Mouse (Mus musculus) heart, embryonic 14.5 days (tissue): ENCODE data around the gene Atg7. TPM values are rescaled to one million over a fixed set of nuclear protein-coding genes. Genes with fewer than 3 reads are reported as not detected.

Experiments used
- ATAC-seq: fragments of 200-750 bp; cut with Nextera tagmentation; 2 replicates; pipeline ENCODE4 v1.8.0; 2017; ENCODE audit warnings: low read depth, moderate TSS enrichment; ENCODE audit not compliant: insufficient number of reproducible peaks, insufficient read depth, low FRiP score
- H3K27ac ChIP-seq, 2 experiments: fragments of 200-500 bp in 1 of 2; fragments of 300-500 bp in 1 of 2; sonication (generic) in 1 of 2; replicated peaks in 1 of 2; 2 replicates each; pipeline ENCODE4 v1.5.1; 2012 to 2014; ENCODE audit warnings: low read depth in 2 of 2, low read length in 2 of 2, control low read depth in 1 of 2, mild to moderate bottlenecking in 1 of 2, mixed read lengths in 1 of 2; ENCODE audit not compliant: control insufficient read depth in 1 of 2, insufficient read depth in 1 of 2
- H3K27me3 ChIP-seq: fragments of 300-500 bp; sonication (generic); 2 replicates; pipeline ENCODE4 v1.6.1; 2014; ENCODE audit warnings: mild to moderate bottlenecking, low read length, control low read depth; ENCODE audit not compliant: control insufficient read depth, insufficient read depth
- H3K36me3 ChIP-seq: fragments of 300-500 bp; sonication (generic); 2 replicates; pipeline ENCODE4 v1.6.1; 2014; ENCODE audit warnings: mild to moderate bottlenecking, control low read depth, low read length, mixed read lengths; ENCODE audit not compliant: control insufficient read depth, insufficient read depth
- H3K4me1 ChIP-seq, 2 experiments: fragments of 200-500 bp in 1 of 2; fragments of 300-500 bp in 1 of 2; sonication (generic) in 1 of 2; 2 replicates each; pipeline ENCODE4 v1.6.1; 2012 to 2014; ENCODE audit warnings: low read length in 2 of 2, control low read depth in 1 of 2, mixed read lengths in 1 of 2; ENCODE audit not compliant: control insufficient read depth in 2 of 2, insufficient read depth in 2 of 2
- H3K4me2 ChIP-seq: fragments of 300-500 bp; sonication (generic); 2 replicates; pipeline ENCODE4 v1.6.1; 2014; ENCODE audit warnings: mild to moderate bottlenecking, low read length
- H3K4me3 ChIP-seq, 2 experiments: fragments of 200-500 bp in 1 of 2; fragments of 300-500 bp in 1 of 2; sonication (generic) in 1 of 2; 2 replicates each; pipeline ENCODE4 v1.5.1; 2012 to 2014; ENCODE audit warnings: low read length in 2 of 2, mild to moderate bottlenecking in 2 of 2, control low read depth in 1 of 2, low read depth in 1 of 2, moderate library complexity in 1 of 2; ENCODE audit not compliant: control insufficient read depth in 1 of 2, insufficient read depth in 1 of 2
- H3K9ac ChIP-seq: fragments of 300-500 bp; sonication (generic); 2 replicates; pipeline ENCODE4 v1.6.1; 2014; ENCODE audit warnings: mild to moderate bottlenecking, low read length
- H3K9me3 ChIP-seq: fragments of 300-500 bp; sonication (generic); 2 replicates; pipeline ENCODE4 v1.6.1; 2016; ENCODE audit warnings: low read length, control low read depth; ENCODE audit not compliant: control insufficient read depth
- WGBS: fragments of 180-500 bp; shearing (Covaris S2); extraction: QIAGEN DNeasy Blood & Tissue Kit; methylation state at CpG from one replicate; pipeline ENCODE4 v1.1.7; 2014; 5-methylcytosine and 5-hydroxymethylcytosine counted together
- polyA plus RNA-seq: library from polyadenylated mRNA; unstranded; fragments of >200 nt; fragmentation: Nextera tagmentation; extraction: Ambion mirVana; gene quantifications from 2 replicates; pipeline ENCODE4 v1.2.1, GENCODE M21; 2014

The Atg7 gene
- polyA plus RNA-seq, 1 experiment from 2014 or later = 18.1 TPM

DNA sequence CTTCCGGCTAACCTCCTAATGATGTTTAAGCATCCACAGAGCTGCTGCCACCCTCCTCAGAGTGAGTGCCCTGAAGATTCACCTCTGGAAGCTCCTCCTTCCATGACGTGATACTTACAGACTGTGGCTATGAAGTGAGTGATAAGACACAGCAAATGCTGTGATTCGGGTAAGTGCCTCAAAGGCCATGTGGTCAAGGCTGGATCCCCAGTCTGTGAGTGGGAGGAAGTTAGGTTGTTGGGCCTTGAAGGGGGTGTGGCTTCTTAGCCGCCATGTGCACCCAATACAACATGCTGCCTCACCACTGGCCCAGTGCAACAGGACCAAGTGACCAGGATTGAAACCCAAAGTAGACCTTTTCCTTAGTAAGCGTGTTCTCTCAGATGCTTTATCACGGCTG is 261.3 kb downstream of the Atg7 start:
- no peak overlapping the region for H3K9ac ChIP-seq
- H3K36me3 ChIP-seq = peaks cover 15% of the 10 kb centered on the region; the same call in 1 of the 2 replicates
- no peak overlapping the region for H3K4me3 ChIP-seq
- WGBS = 55% methylated on average over 6 of the region's 6 CpGs
- no peak for ATAC-seq
- H3K4me2 ChIP-seq = no peak overlapping the region
- no peak overlapping the region for H3K27ac ChIP-seq
- no peaks in the 10 kb centered on the region for H3K27me3 ChIP-seq
- H3K9me3 ChIP-seq = no peaks in the 10 kb centered on the region
- peaks cover 45 to 98% of the 10 kb centered on the region in 2 experiments for H3K4me1 ChIP-seq

DNA sequence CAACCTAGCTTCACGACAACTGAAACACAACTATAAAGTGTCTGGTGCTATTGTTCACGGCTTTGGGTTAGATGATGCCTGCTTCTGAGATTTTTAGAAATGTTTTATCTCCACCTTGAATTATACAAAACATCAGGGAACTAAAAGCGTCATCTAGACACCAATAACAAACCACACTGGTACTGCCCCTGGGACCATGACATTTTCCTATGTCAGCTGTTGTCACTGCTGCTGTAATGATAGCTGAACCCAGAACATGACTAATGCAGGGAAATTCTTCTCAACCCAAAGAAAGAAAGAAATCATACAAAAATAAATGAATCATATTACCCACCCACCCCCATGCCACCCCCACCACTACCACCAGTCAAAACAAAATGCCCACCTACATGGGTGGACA is 261.9 kb downstream of the Atg7 start:
- H3K9me3 ChIP-seq = no peaks in the 10 kb centered on the region
- peaks cover 39 to 93% of the 10 kb centered on the region in 2 experiments for H3K4me1 ChIP-seq
- no peak overlapping the region for H3K4me3 ChIP-seq
- H3K36me3 ChIP-seq = peaks cover 10% of the 10 kb centered on the region; the same call in 1 of the 2 replicates
- ATAC-seq = no peak
- no peak overlapping the region for H3K9ac ChIP-seq
- WGBS = 85% methylated on average over 3 of the region's 3 CpGs
- no peaks in the 10 kb centered on the region for H3K27me3 ChIP-seq
- H3K4me2 ChIP-seq = no peak overlapping the region
- no peak overlapping the region for H3K27ac ChIP-seq

DNA sequence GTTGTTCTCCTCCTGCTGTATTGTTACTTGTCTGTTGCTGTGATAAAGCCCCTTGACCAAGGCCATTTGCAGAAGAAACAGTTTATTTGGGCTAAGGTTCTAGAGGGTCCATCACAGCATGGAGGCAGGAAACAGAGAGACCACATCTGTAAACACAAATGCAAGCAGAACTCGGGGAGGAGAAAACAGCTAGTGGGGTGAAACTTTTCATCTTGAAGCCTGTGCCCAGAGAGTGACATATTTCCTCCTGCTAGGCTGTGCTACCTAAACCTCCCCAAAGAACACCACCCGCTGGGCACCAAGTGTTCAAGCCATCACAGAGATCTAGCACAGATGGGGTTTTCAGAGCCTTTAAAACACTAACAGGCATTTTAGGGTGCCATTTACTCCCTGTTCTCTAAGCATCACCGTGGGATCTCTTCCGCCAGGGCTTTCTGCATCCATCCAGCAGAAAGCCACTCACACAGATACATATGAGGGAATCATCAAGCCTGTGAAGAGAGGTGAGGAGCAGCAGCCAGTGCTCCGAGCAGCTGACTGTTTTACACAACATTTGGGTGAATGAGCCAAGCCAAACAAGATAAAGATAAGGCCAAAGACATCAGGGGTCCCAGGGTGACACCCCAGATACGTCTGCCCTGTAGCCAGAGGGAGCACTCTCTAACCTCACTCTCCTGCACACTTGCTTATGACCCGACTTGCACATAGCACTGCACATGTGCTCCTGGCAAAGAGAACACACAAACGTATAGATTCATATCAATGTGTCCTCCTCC is 262.5 kb downstream of the Atg7 start:
- Histone ChIP-seq H3K4me2 (no peak overlapping the region), H3K36me3 (peaks cover 6% of the 10 kb centered on the region; the same call in 1 of the 2 replicates), H3K4me1 (peaks cover 33 to 86% of the 10 kb centered on the region in 2 experiments), H3K9ac (no peak overlapping the region), H3K9me3 (no peaks in the 10 kb centered on the region), H3K4me3 (no peak overlapping the region), H3K27me3 (no peaks in the 10 kb centered on the region), H3K27ac (no peak overlapping the region)
- WGBS = 55% methylated on average over 8 of the region's 8 CpGs
- no peak for ATAC-seq

DNA sequence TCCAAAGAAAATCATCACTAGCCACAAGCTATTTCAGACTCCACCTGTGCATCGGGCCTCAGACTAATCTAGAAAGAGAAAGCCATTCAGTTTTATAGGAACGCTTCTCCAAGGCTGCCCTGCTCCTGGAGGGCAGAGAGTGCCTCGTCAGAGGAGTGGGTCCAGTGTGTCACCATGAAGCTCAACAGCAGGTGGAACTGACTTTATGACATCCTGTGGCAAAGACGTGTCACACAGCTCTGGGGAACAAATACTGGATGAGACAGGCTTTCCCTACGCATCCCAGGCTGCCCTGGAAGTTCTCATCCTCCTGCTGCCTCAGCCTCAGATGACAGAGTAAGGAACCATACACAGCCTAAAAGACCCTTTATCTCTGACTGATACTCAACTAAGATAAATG is 263.3 kb downstream of the Atg7 start:
- H3K4me1 ChIP-seq = peaks cover 31 to 79% of the 10 kb centered on the region in 2 experiments
- H3K4me2 ChIP-seq = no peak overlapping the region
- H3K9me3 ChIP-seq = no peaks in the 10 kb centered on the region
- no peak for ATAC-seq
- H3K27ac ChIP-seq = no peak overlapping the region
- H3K4me3 ChIP-seq = no peak overlapping the region
- H3K36me3 ChIP-seq = peaks cover 5% of the 10 kb centered on the region; the same call in 1 of the 2 replicates
- H3K9ac ChIP-seq = no peak overlapping the region
- 56% methylated on average over 5 of the region's 5 CpGs for WGBS
- H3K27me3 ChIP-seq = no peaks in the 10 kb centered on the region

DNA sequence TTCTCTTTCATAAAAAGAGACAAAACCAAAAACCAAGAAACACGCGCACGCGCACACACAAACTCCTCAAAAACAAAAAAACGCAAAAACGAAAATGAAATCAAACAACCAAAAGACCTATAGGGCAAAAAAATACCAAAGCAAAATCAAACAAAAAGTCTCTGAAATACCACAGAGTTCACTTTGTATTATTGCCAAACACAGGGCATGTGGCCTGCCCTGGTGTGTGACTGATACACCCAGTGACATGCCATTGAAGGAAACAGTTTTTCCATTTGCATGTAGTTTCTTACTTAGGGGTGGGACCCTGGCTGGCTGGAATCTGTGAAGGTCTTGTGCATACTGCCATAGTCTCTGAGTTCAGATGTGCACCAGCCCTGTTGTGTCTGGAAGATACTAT is 264.6 kb downstream of the Atg7 start:
- no peaks in the 10 kb centered on the region for H3K9me3 ChIP-seq
- no peak for ATAC-seq
- no peak overlapping the region for H3K9ac ChIP-seq
- H3K36me3 ChIP-seq = peaks cover 5% of the 10 kb centered on the region; the same call in 1 of the 2 replicates
- H3K4me2 ChIP-seq = no peak overlapping the region
- peaks cover 22 to 77% of the 10 kb centered on the region in 2 experiments for H3K4me1 ChIP-seq
- no peak overlapping the region for H3K4me3 ChIP-seq
- H3K27me3 ChIP-seq = no peaks in the 10 kb centered on the region
- H3K27ac ChIP-seq = no peak overlapping the region
- WGBS = 94% methylated on average over 6 of the region's 6 CpGs

DNA sequence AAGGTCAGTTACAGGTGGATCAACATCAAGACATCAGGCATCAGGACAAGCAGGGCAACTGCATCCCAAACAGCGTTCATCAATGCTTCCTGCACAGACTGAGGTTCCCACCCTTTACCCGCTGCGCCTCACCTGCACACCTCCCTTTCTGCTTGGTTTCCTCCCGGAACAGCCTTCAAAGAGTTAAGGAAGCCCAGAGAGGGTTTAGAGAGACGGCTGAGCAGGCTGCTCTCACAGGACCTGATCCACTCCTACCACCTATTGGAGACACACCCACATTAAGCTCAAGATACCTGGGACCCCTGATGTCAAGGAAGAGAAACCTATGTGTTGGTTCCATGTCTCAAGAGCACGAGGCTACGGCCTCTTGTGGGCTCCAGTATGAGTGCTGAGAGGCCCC is 266.9 kb downstream of the Atg7 start:
- ATAC-seq = no peak
- no peak overlapping the region for H3K27ac ChIP-seq

More for the DNA sequence above, 266.9 kb downstream of the Atg7 start:
- Histone ChIP-seq H3K36me3 (peaks cover 5% of the 10 kb centered on the region; the same call in 1 of the 2 replicates), H3K9ac (no peak overlapping the region), H3K4me3 (no peak overlapping the region), H3K4me1 (peaks cover 21 to 76% of the 10 kb centered on the region in 2 experiments), H3K9me3 (no peaks in the 10 kb centered on the region), H3K27me3 (no peaks in the 10 kb centered on the region), H3K4me2 (no peak overlapping the region)
- 90% methylated on average over 7 of the region's 7 CpGs for WGBS
